Mouse (Mus musculus) olfactory bulb, adult 2 months (tissue): ENCODE measurements at regions not wholly inside any gene's neighbourhood (a gene's known extent, or its start where the extent isn't known, plus 50 kb on each side); places are given as distances from the start of the nearest gene placed in this dataset.

ENCODE experiments used
- CTCF ChIP-seq: fragments of 200-500 bp; IDR thresholded peaks from 2 replicates; pipeline ENCODE4 v1.5.1; 2012; ENCODE audit warnings: low read depth, mild to moderate bottlenecking, low read length, moderate library complexity; ENCODE audit not compliant: insufficient read depth
- POLR2A ChIP-seq: fragments of 200-500 bp; IDR thresholded peaks from 2 replicates; pipeline ENCODE4 v1.6.1; 2012; ENCODE audit warnings: mild to moderate bottlenecking, low read depth, low read length, moderate library complexity; ENCODE audit not compliant: insufficient read depth

DNA sequence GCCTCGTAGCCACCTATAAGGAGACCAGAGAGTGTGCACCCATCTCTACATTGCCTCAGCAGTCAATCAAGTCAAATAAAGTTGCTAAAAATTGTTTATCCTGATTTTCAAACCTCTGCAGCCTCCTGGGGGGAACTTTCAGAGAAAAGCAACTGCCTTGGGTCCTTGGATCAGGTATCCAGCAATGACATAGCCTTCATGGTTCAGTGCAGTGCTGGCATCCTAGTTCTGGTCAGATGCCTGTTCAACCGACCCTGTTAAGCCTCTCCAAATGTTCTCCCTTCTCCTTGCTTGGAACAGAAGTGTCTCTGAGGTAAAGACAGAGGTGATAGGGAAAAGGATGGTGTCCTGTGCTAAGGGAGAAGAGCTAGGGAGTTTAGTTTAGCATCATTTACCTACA is 64.7 kb upstream of the Ppm1h start:
- no peak for TF ChIP-seq POLR2A
- TF ChIP-seq CTCF: no peak
